Mouse (Mus musculus) lung, adult 2 months (tissue): ENCODE results near the gene Kiss1r.

Experiments
- CTCF ChIP-seq: fragments of 200-500 bp; IDR thresholded peaks from 2 replicates; pipeline ENCODE4 v1.5.1; 2011; ENCODE audit warnings: mild to moderate bottlenecking, low read length, control low read depth; ENCODE audit not compliant: insufficient read depth
- POLR2A ChIP-seq: fragments of 200-500 bp; IDR thresholded peaks from 2 replicates; pipeline ENCODE4 v1.6.1; 2011; ENCODE audit warnings: low read depth, mild to moderate bottlenecking, control low read depth, low read length, borderline replicate concordance; ENCODE audit errors: extremely low read depth

- TF ChIP-seq CTCF: no peak
- no peak for TF ChIP-seq POLR2A
These were observed 48.6 kb downstream of the Kiss1r start for GRCm38 (mm10) chr10:79965325-79965724.
